Mouse (Mus musculus): ENCODE measurements around the gene Cyb5d1. TPM values are rescaled to one million over a fixed set of nuclear protein-coding genes. Genes with fewer than 3 reads are reported as not detected.

Gene Cyb5d1
- total RNA-seq, 2 experiments from 2014 or later = 32.4 to 38.9 TPM

DNA sequence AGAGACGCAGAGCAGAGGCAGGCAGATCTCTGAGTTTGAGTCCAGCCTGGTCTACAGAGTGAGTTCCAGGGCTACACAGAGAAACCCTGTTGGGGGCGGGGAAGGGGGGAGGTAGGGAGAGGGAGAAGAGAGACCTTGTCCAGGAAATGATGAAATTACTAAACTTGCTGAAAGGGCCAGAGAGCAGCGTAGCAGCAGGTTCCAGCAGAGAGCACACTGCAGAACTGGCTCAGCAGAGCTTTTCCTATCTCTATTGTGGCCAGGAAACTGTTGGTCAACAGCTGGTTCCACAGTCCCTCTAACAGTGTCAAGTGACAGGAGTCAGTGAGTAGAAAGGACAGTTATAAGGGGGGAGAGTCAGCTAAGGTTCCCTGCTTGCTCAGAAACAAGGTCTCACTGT lies 15.8 kb downstream of the Cyb5d1 start:
- no peak for DNase-seq

GRCm38 (mm10) chr11:69377766-69378165 lies 17.7 kb downstream of the Cyb5d1 start:
- DNase-seq = no peak

GRCm38 (mm10) chr11:69375646-69376045 lies 19.8 kb downstream of the Cyb5d1 start:
- no peak for DNase-seq

DNA sequence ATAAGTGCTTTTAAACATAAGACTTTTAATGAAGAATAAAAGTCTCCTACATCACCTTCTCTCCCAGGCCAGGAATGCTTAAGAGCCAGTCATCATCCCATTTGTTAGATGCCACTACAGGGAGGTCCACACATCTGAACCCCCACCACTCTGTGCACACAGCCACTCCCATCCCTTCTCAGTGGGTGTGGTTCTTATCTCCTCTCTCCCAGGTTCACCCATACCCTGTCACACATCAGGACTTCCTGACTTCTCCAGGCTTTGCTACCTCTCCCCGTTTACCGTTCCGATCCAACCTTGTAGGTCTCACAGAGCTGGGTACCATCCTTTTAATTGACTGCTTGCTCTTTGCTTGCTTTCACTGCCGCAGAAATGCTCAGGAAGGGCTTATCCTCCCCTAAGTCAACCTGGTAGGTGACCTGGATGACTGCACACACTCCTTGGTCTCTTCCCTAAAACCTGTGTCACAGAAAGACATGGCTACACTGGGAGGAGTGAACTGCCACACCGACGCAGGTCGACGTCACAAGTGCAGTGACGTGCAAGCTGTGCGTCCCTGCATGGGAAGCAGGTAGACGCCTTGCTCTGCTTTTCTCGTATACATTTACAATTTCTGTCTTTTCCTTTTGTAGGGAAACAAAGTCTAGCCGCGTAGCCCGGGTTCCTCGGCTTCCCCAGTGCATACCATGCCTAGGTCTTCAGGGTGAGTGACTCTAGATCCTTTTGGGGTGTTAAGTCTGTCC lies 22.0 kb downstream of the Cyb5d1 start:
- no peak for DNase-seq

GRCm38 (mm10) chr11:69372780-69373170 lies 22.7 kb downstream of the Cyb5d1 start:
- DNase-seq = no peak

GRCm38 (mm10) chr11:69372056-69372779 lies 23.2 kb downstream of the Cyb5d1 start:
- no peak for DNase-seq

DNA sequence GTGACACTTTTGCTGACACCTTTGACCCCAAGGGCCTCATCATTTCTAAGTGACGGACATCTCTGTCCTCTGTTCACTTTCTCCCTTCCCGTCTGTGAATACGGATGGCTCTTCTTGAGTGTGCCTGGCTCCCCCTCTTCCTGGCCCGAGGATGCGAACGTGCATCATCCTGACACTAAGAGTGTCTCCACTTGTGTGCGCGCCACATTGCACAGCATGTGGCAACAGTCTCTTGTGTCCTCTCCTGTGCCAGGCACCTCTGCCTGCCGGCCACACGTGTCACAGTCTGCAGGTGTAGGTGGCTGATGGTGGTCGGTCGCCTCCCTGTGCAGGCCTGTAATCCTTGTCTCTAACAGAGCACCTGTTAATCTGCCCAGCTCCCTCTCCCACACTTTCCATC lies 23.8 kb downstream of the Cyb5d1 start:
- DNase-seq = no peak

DNA sequence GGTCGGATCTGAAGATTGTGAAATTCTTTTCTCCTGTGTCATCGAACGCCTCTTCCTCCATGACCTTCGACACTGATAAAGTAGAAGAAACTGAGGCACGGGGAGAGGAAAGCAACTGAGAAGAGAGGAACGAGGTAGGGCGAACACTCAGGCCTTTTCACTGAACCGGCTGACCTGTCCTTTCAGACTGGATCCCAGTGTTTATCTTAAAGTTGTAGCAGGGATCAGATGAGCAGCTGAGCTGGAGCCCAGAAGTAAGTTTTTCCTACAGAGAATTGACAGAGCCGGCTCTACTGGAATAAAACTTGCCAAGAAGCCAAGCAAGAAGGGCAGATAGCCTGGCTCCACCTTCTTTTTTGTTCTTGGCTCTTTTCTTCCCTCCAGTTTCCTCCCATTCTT lies 24.6 kb downstream of the Cyb5d1 start:
- no peak for DNase-seq

GRCm38 (mm10) chr11:69369990-69370816 lies 25.2 kb downstream of the Cyb5d1 start:
- no peak for DNase-seq

DNA sequence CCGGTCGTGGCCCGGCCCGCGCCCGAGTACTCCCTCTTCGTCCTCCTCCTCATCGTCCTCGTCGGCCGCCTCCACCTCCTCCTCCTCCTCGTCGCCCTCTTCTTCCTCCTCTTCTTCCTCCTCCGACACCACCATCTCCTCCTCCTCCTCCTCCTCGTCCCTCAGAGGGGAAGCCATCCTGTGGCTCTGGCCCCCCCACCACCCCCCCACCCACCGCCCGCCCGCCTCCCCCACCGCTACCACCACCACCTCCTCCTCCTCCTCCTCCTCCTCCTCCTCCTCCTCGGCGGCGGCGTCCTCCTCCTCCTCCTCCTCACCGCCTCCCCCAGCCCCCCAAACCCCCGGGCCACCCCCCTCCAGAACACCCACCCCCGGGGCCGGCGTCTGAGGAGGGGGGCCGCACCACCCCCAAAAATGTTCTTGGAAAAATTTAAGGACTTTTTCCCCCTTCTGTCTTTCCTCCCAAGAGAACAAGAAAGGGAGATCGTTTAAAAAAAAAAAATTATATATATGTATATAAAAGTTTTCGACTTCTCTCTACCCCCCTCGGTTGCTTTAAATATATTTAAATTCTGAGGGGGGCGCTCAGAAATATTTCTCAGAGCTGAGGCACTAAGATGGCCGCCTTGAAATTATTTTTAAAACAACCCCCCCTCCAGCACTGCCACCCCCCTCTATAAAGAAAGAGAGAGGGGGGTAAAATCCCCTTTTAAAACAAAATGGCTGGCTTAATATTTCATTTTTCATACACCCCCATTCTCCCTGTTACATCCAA lies 26.0 kb downstream of the Cyb5d1 start, which contains the start of gene Chd3:
Chd3 (minus strand) TSS at position 192 of the 775 bp plus-strand sequence.
- DNase-seq = no peak

DNA sequence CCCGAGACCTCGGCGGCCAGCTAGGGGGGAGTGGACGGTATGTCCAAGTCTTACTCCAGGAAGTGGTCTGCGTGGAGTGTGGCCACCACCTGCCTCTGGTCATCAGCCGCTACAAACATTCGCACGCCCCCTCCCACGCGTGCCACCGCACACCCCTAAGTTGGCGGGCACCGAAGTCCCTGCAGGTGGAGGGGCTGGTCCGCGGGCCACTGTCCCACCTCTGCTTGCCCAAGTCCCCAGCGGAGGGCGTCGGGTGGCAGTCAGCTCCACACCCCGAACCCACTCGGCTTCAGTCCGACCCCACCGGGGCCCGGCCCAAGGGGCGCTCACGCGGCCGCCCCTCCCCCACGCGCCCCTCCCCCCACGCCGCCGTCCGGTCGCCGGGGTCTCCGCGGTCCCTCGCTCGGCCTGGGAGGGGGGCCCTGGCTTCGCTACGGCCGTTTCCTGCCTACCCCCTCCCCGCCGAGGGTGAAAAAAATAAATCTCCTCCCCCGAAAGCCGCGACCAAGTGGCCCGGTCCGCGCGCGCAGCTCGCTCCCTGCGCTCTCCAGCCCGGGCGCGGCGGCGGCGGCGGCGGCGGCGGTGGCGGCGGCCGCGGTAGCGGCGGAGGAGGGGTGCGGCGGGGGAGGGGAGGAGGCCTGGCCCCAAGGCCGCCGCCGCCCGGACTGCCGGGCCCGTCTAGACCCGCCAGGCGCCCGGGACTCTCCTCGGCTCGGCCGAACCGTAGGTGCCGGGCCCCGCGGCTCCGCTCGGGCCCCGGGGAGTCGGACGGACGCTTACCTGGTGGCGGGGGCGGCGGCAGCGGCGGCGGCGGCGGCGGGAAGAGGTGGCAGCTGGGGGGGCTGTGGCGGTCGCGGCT lies 26.8 kb downstream of the Cyb5d1 start:
- peak; percentile 72 for DNase-seq

GRCm38 (mm10) chr11:69367616-69368355 lies 27.6 kb downstream of the Cyb5d1 start:
- peak; percentile 55 for DNase-seq

DNA sequence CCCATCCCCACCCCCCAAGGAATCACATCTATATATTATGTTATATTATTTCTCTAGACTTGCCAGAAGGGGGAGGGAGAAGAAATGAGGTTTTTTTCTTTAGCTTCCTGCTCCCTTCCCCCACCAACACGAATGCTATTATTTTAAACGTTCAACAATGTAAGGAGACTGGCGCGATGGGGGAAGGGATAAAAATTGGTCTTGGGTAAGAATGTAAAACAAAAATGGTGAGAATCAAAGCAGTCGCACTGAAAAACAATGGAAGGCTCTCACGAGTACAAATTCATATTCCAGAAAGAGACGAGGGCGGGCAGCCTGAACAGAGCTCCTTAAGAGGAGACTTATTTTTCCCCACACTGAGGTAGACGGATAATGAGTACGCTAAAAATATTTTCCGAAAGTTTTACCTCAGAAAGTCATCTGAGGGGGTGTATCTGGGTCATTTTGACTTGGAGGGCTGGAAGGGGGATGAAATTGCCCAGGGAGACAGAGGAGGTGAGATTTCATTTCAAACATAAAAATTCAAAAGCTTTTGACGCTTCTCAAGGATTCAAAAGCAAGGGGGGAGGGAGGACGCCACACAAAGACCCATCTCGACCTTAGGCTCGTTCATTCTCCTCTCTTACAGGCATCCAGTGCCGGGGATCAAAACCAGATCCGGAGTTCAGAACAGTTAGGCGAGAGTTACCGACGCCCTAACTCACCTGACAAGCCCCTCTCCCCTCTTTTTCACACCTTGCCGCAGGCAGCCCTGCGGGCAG lies 28.4 kb downstream of the Cyb5d1 start:
- peak; percentile 43 for DNase-seq

- peak; percentile 97 for DNase-seq
Observed at GRCm38 (mm10) chr11:69366157-69366854, 29.1 kb downstream of the Cyb5d1 start.

GRCm38 (mm10) chr11:69365722-69366121 lies 29.7 kb downstream of the Cyb5d1 start:
- DNase-seq = no peak

GRCm38 (mm10) chr11:69364910-69365309 lies 30.5 kb downstream of the Cyb5d1 start:
- DNase-seq = peak; percentile 98

GRCm38 (mm10) chr11:69364376-69364775 lies 31.1 kb downstream of the Cyb5d1 start:
- DNase-seq = no peak

GRCm38 (mm10) chr11:69362479-69362878 lies 33.0 kb downstream of the Cyb5d1 start:
- no peak for DNase-seq

DNA sequence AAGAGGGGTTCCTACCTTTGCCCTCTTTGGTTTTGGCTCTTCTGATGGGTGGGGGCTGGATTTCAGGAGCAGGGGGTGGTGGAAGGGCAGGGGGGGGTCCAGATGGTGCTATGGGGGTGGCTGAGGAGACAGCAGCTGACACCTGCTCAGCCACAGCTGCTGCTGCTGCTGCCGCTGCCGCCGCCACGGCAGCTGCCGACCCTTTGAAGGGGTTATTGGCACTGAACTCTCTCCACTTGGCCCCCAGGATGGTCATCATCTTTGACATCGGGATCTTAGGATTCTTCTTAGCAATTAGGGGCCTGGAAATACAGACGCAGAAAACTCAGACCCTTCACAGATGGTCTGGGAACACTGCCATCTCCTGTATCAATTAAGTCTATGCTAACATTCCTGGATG lies 33.4 kb downstream of the Cyb5d1 start:
- no peak for DNase-seq

Data from adrenal gland, postnatal 10 days (tissue).